28 mouse cellular contexts compared by ENCODE assay signal in genomic region chr13:4277526-4277925, GRCm38 (mm10). TPM values are rescaled to one million over a fixed set of nuclear protein-coding genes. Genes with fewer than 3 reads are reported as not detected.
DNase-seq lines count a peak whose midpoint lies in the region; TF ChIP-seq lines count a peak whose summit lies in the region.
"Had no signal": no experiment of that assay in that cellular context is flagged by ENCODE, and none has a peak within 500 bp of the region (broad histone marks: within the 10 kb centered on the region; RNA-seq: fewer than 3 reads in every experiment).

No protein-coding gene starts in this region.

- 22% methylated on average over 2 of the region's 2 CpGs for WGBS in liver, adult 2 months

- peaks cover 7% of the 10 kb centered on the region for H3K36me3 ChIP-seq in liver, adult 2 months (ENCODE audit: control insufficient read depth, insufficient read depth, low read length)
- no peaks in the 10 kb centered on the region for H3K36me3 ChIP-seq in CH12.LX (replicated peaks in 1 of 2; ENCODE audit: control insufficient read depth in 1 of 2, insufficient read depth in 1 of 2, low read length in 1 of 2)
- H3K36me3 ChIP-seq: embryonic facial prominence, embryonic 13.5 days; embryonic facial prominence, embryonic 15.5 days; forebrain, embryonic 10.5 days; forebrain, embryonic 12.5 days had no signal

- TF ChIP-seq RAD21 in CH12.LX (IDR thresholded peaks at IDR 0.05; ENCODE audit: low read depth, low read length), result no peak

- peak overlapping the region; percentile 56 for H3K4me2 ChIP-seq in CH12.LX (ENCODE audit: insufficient read depth, low read depth, poor library complexity, severe bottlenecking)
- H3K4me2 ChIP-seq: embryonic facial prominence, embryonic 13.5 days; embryonic facial prominence, embryonic 15.5 days; forebrain, embryonic 12.5 days had no signal

- H3K79me2 ChIP-seq in liver, adult 2 months (ENCODE audit: control insufficient read depth, insufficient read depth, low read length), result peaks cover 9% of the 10 kb centered on the region; the same call in 1 of the 2 replicates
- H3K79me2 ChIP-seq in CH12.LX (replicated peaks; ENCODE audit: control insufficient read depth, extremely low read depth, insufficient read depth, poor library complexity, severe bottlenecking), result peaks cover 10% of the 10 kb centered on the region

- in situ Hi-C loops in CH12.LX (cut with MboI; ENCODE audit: low pct_ligation_motif_present, low pct_unique_long_range_greater_than_20kb, low sequenced_read_pairs), result no loop called here

- no peak overlapping the region for H3K27ac ChIP-seq in liver, adult 2 months (replicated peaks; ENCODE audit: insufficient read depth, low read depth, low read length)
- H3K27ac ChIP-seq in CH12.LX (ENCODE audit: insufficient read depth, low read depth), result no peak overlapping the region
- H3K27ac ChIP-seq: embryonic facial prominence, embryonic 13.5 days; embryonic facial prominence, embryonic 15.5 days; forebrain, embryonic 10.5 days; forebrain, embryonic 12.5 days had no signal

- DNase-seq in adrenal gland, adult (ENCODE audit: inconsistent age in 2 of 2, low spot score in 1 of 2), result peak; percentile 16 to 72
- DNase-seq in adrenal gland, adult 18-20 months (ENCODE audit: low spot score in 2 of 2), result no peak
- DNase-seq in adrenal gland, postnatal 14 days, result peak; percentile 8
- DNase-seq in adrenal gland, postnatal 10 days, result no peak
- peak; percentile 78 for DNase-seq in liver, adult 2 months (ENCODE audit: extremely low read depth, low read depth, low spot score)
- DNase-seq in liver, result no peak
- DNase-seq in CH12.LX (ENCODE audit: extremely low read depth), result no peak
- DNase-seq: adrenal gland, adult 8-10 months; B cell, adult 2 months; cerebellum, adult 11 months; cerebellum, adult 18-20 months; cerebellum, adult 8-10 months; cerebellum, adult 9-11 months; cerebellum, postnatal 14 days; cerebellum, postnatal 36 days; embryo, embryonic 11 days had no signal

- H3K9ac ChIP-seq in liver, adult 2 months (ENCODE audit: low read depth, low read length), result no peak overlapping the region
- H3K9ac ChIP-seq in CH12.LX (ENCODE audit: insufficient read depth, low read depth), result no peak overlapping the region
- H3K9ac ChIP-seq: embryonic facial prominence, embryonic 13.5 days; embryonic facial prominence, embryonic 15.5 days; forebrain, embryonic 12.5 days had no signal

- no peak for TF ChIP-seq CTCF in liver, adult 2 months (IDR thresholded peaks at IDR 0.05; ENCODE audit: low read depth, low read length)
- TF ChIP-seq CTCF in CH12.LX (conservative IDR thresholded peaks at IDR 0.05 in 1 of 2, IDR thresholded peaks at IDR 0.05 in 1 of 2; ENCODE audit: low read depth in 2 of 2, low read length in 2 of 2), result no peak

- no peak overlapping the region for H3K4me3 ChIP-seq in liver, adult 2 months (ENCODE audit: insufficient read depth, low read depth, low read length)
- H3K4me3 ChIP-seq in CH12.LX (replicated peaks in 1 of 3; ENCODE audit: low read depth in 2 of 3, low read length in 2 of 3, poor library complexity in 1 of 3), result no peak overlapping the region
- H3K4me3 ChIP-seq: embryonic facial prominence, embryonic 13.5 days; embryonic facial prominence, embryonic 15.5 days; erythroblast, embryonic 14.5 days; forebrain, embryonic 10.5 days; forebrain, embryonic 12.5 days had no signal

- TF ChIP-seq POLR2A in liver, adult 2 months (IDR thresholded peaks at IDR 0.05; ENCODE audit: extremely low read depth, insufficient read depth, low read length), result no peak
- no peak for TF ChIP-seq POLR2A in CH12.LX (IDR thresholded peaks at IDR 0.05; ENCODE audit: low read depth, low read length)

- H3K27me3 ChIP-seq in liver, adult 2 months (ENCODE audit: control insufficient read depth, insufficient read depth, low read length), result no peaks in the 10 kb centered on the region
- H3K27me3 ChIP-seq in CH12.LX (replicated peaks), result no peaks in the 10 kb centered on the region
- H3K27me3 ChIP-seq: embryonic facial prominence, embryonic 13.5 days; embryonic facial prominence, embryonic 15.5 days; forebrain, embryonic 12.5 days had no signal

- TF ChIP-seq EP300 in CH12.LX (IDR thresholded peaks at IDR 0.05; ENCODE audit: low read length), result no peak

- dilution Hi-C loops in CH12.LX (cut with MboI; ENCODE audit: extremely low pct_ligation_motif_present, extremely low pct_unique_long_range_greater_than_20kb, low sequenced_read_pairs), result no loop called here

- H3K9me3 ChIP-seq in CH12.LX (replicated peaks; ENCODE audit: low read length), result no peaks in the 10 kb centered on the region
- H3K9me3 ChIP-seq: embryonic facial prominence, embryonic 13.5 days; embryonic facial prominence, embryonic 15.5 days; forebrain, embryonic 10.5 days; forebrain, embryonic 12.5 days had no signal

- H3K4me1 ChIP-seq in liver, adult 2 months (ENCODE audit: control insufficient read depth, insufficient read depth, low read length), result peaks cover 8% of the 10 kb centered on the region; the same call in 1 of the 2 replicates
- peaks cover 4 to 6% of the 10 kb centered on the region in 2 experiments; a peak in 2 of 4 replicates for H3K4me1 ChIP-seq in CH12.LX (ENCODE audit: control insufficient read depth in 1 of 2, insufficient read depth in 2 of 2)
- H3K4me1 ChIP-seq: embryonic facial prominence, embryonic 13.5 days; embryonic facial prominence, embryonic 15.5 days; forebrain, embryonic 10.5 days; forebrain, embryonic 12.5 days had no signal

TF ChIP-seq in CH12.LX, 34 proteins besides CTCF, POLR2A, EP300 and RAD21:
- TF ChIP-seq NELFE (IDR thresholded peaks at IDR 0.05; ENCODE audit: low read depth, low read length), result no peak
- TF ChIP-seq USF2 (conservative IDR thresholded peaks at IDR 0.05; ENCODE audit: low read depth, low read length), result no peak
- no peak for TF ChIP-seq HCFC1 (IDR thresholded peaks at IDR 0.05; ENCODE audit: low read depth, low read length)
- TF ChIP-seq IRF4 (IDR thresholded peaks at IDR 0.05; ENCODE audit: low read depth, low read length), result no peak
- no peak for TF ChIP-seq MAFK (IDR thresholded peaks at IDR 0.05; ENCODE audit: insufficient replicate concordance, low read length)
- no peak for TF ChIP-seq CHD1 (IDR thresholded peaks at IDR 0.05; ENCODE audit: low read depth, low read length)
- no peak for TF ChIP-seq BHLHE40 (IDR thresholded peaks at IDR 0.05; ENCODE audit: low read depth, low read length)
- TF ChIP-seq ZNF384 (IDR thresholded peaks at IDR 0.05; ENCODE audit: low read depth, low read length), result no peak
- no peak for TF ChIP-seq UBTF (IDR thresholded peaks at IDR 0.05; ENCODE audit: low read depth, low read length)
- no peak for TF ChIP-seq E2F4 (IDR thresholded peaks at IDR 0.05; ENCODE audit: insufficient replicate concordance, low read depth, low read length)
- TF ChIP-seq RCOR1 (conservative IDR thresholded peaks at IDR 0.05; ENCODE audit: low read depth, low read length), result no peak
- no peak for TF ChIP-seq JUND (conservative IDR thresholded peaks at IDR 0.05; ENCODE audit: low read depth, low read length)
- TF ChIP-seq CHD2 (IDR thresholded peaks at IDR 0.05; ENCODE audit: low read length), result no peak
- no peak for TF ChIP-seq MAZ (IDR thresholded peaks at IDR 0.05; ENCODE audit: low read depth, low read length)
- no peak for TF ChIP-seq SMC3 (IDR thresholded peaks at IDR 0.05; ENCODE audit: low read depth, low read length)
- no peak for TF ChIP-seq MYC (IDR thresholded peaks at IDR 0.05; ENCODE audit: low read depth, low read length)
- no peak for TF ChIP-seq MEF2A (IDR thresholded peaks at IDR 0.05; ENCODE audit: borderline replicate concordance, low read depth, low read length)
- no peak for TF ChIP-seq ETS1 (conservative IDR thresholded peaks at IDR 0.05; ENCODE audit: low read depth, low read length)

RNA-seq across cellular contexts. Expression of gene Akr1c12, which starts 1.7 kb away (rescaled TPM):
- total RNA-seq in adrenal gland, adult 18-20 months (2021), result not detected
- 0.34 and 3.4 TPM in 2 replicates for total RNA-seq in adrenal gland, postnatal 14 days (2021)
- total RNA-seq in adrenal gland, postnatal 10 days (2021), result 1 to 10 TPM; 3.4 to 5.3 TPM
- 97.7 and 125 TPM in 2 replicates for total RNA-seq in liver, adult 2 months (2014; rRNA removed)
- polyA plus RNA-seq in liver, adult 2 months (2012; rRNA removed), result 21.0 and 22.8 TPM in 2 replicates
- total RNA-seq in CH12.LX (2012; rRNA removed) (28.1 and 33.3 TPM in 2 replicates), CH12.LX (2014; rRNA removed) (23.9 and 30.2 TPM in 2 replicates)
- polyA plus RNA-seq in CH12.LX (2012; ENCODE audit: insufficient read length, low read depth), result 31.3 and 35.2 TPM in 2 replicates
- polyA plus RNA-seq: embryonic facial prominence, embryonic 11.5 days; embryonic facial prominence, embryonic 13.5 days; embryonic facial prominence, embryonic 15.5 days; erythroblast, embryonic 14.5 days; forebrain, embryonic 16.5 days; frontal cortex, adult 2 months had no signal

RNA-seq across cellular contexts. Expression of gene Akr1c19, which starts 49.0 kb away (rescaled TPM):
- total RNA-seq in adrenal gland, adult 18-20 months (2021), result under 1 TPM; 0.23 to 0.77 TPM
- total RNA-seq in adrenal gland, postnatal 14 days (2021), result 0.60 and 1.7 TPM in 2 replicates
- 1 to 10 TPM; 2.2 to 2.5 TPM for total RNA-seq in adrenal gland, postnatal 10 days (2021)
- total RNA-seq in liver, adult 2 months (2014; rRNA removed), result 182 and 199 TPM in 2 replicates
- 20.3 and 25.8 TPM in 2 replicates for polyA plus RNA-seq in liver, adult 2 months (2012; rRNA removed)
- total RNA-seq in CH12.LX (2012; rRNA removed) (not detected in 2 replicates), CH12.LX (2014; rRNA removed) (not detected in 2 replicates)
- polyA plus RNA-seq in CH12.LX (2012; ENCODE audit: insufficient read length, low read depth), result not detected in 2 replicates
- total RNA-seq: common myeloid progenitor, adult 5-6 weeks; ES-E14; MEL had no signal
- polyA plus RNA-seq: CD4-positive, CD25-positive, alpha-beta regulatory T cell, adult 4 months; embryonic facial prominence, embryonic 13.5 days had no signal

Comparison
In these comparisons a context has a peak if more than half of its experiments do, and no peak if none do; other contexts are left out.
1. DNase-seq: peak in adrenal gland, adult (2 of 2), adrenal gland, postnatal 14 days (single experiment) and liver, adult 2 months (single experiment); none in adrenal gland, adult 18-20 months (0 of 2), adrenal gland, postnatal 10 days (single experiment), liver (single experiment) and CH12.LX (single experiment).
2. RNA of gene Akr1c19, which starts 49.0 kb away (total RNA-seq): 182 to 199 TPM in liver, adult 2 months; 2.2 to 2.5 TPM in adrenal gland, postnatal 10 days, 0.60 to 1.7 TPM in adrenal gland, postnatal 14 days, 0.23 to 0.77 TPM in adrenal gland, adult 18-20 months and not detected in CH12.LX; every median in the first group is over 10 times any median in the second.